Mouse (Mus musculus) MEL (cell line): ENCODE measurements at regions not wholly inside any gene's neighbourhood (a gene's known extent, or its start where the extent isn't known, plus 50 kb on each side); places are given as distances from the start of the nearest gene placed in this dataset.

Source experiments
- DNase-seq: peaks from one replicate; pipeline ENCODE4 v3.0.0; 2011; ENCODE audit warnings: low read depth, low spot score
- H3K27ac ChIP-seq: 2 replicates; pipeline ENCODE4 v1.5.1; 2012; ENCODE audit warnings: low read depth, mild to moderate bottlenecking, control low read depth, low read length, moderate library complexity; ENCODE audit not compliant: control insufficient read depth
- H3K27me3 ChIP-seq, 2 experiments: fragments of 150-350 bp in 1 of 2; sonication (generic) in 1 of 2; 2 replicates each; pipeline ENCODE4 v1.6.1; 2012; ENCODE audit warnings: low read length in 2 of 2, mild to moderate bottlenecking in 2 of 2, improper control_type of control experiment in 1 of 2, moderate library complexity in 1 of 2; ENCODE audit not compliant: insufficient read depth in 2 of 2, control insufficient read depth in 1 of 2
- H3K36me3 ChIP-seq, 2 experiments: 2 replicates each; pipeline ENCODE4 v1.6.1; 2012 to 2014; ENCODE audit warnings: low read length in 2 of 2, improper control_type of control experiment in 1 of 2, inconsistent platforms in 1 of 2, mild to moderate bottlenecking in 1 of 2; ENCODE audit not compliant: insufficient read depth in 2 of 2, control insufficient read depth in 1 of 2
- H3K4me1 ChIP-seq, 2 experiments: fragments of 150-350 bp in 1 of 2; sonication (generic) in 1 of 2; 2 replicates each; pipeline ENCODE4 v1.6.1; 2012; ENCODE audit warnings: low read length in 2 of 2, improper control_type of control experiment in 1 of 2, mild to moderate bottlenecking in 1 of 2; ENCODE audit not compliant: insufficient read depth in 2 of 2, control insufficient read depth in 1 of 2
- H3K4me3 ChIP-seq, 2 experiments: fragments of 150-350 bp in 1 of 2; sonication (generic) in 1 of 2; 2 replicates each; pipeline ENCODE4 v1.5.1; 2012; ENCODE audit warnings: low read depth in 2 of 2, low read length in 2 of 2, mild to moderate bottlenecking in 2 of 2, moderate library complexity in 2 of 2, control low read depth in 1 of 2, improper control_type of control experiment in 1 of 2; ENCODE audit not compliant: control insufficient read depth in 1 of 2, insufficient read depth in 1 of 2
- H3K79me2 ChIP-seq: 2 replicates; pipeline ENCODE4 v1.6.1; 2012; ENCODE audit warnings: mild to moderate bottlenecking, low read length, moderate library complexity; ENCODE audit not compliant: control insufficient read depth, poor library complexity, insufficient read depth
- H3K9ac ChIP-seq: 2 replicates; pipeline ENCODE4 v1.6.1; 2012; ENCODE audit warnings: low read depth, mild to moderate bottlenecking, control low read depth, low read length, moderate library complexity; ENCODE audit not compliant: control insufficient read depth, poor library complexity, severe bottlenecking
- H3K9me3 ChIP-seq: fragments of 150-350 bp; sonication (generic); replicated peaks from 2 replicates; pipeline ENCODE4 v1.6.1; 2012; ENCODE audit warnings: mild to moderate bottlenecking, low read length, improper control_type of control experiment, moderate library complexity; ENCODE audit not compliant: insufficient read depth
- CTCF ChIP-seq, 3 experiments: IDR thresholded peaks in 2 of 3; conservative IDR thresholded peaks in 1 of 3; 2 replicates each; pipeline ENCODE4 v1.5.1; 2011 to 2012; ENCODE audit warnings: low read length in 3 of 3, low read depth in 2 of 3, mild to moderate bottlenecking in 2 of 3, improper control_type of control experiment in 1 of 3, inconsistent platforms in 1 of 3, mixed read lengths in 1 of 3, moderate library complexity in 1 of 3; ENCODE audit not compliant: control insufficient read depth in 1 of 3, insufficient read depth in 1 of 3, poor library complexity in 1 of 3, severe bottlenecking in 1 of 3
- E2F4 ChIP-seq: IDR thresholded peaks from 2 replicates; pipeline ENCODE4 v1.6.1; 2011; ENCODE audit warnings: low read depth, low read length, improper control_type of control experiment, borderline replicate concordance
- GATA1 ChIP-seq: IDR thresholded peaks from 2 replicates; pipeline ENCODE4 v1.6.1; 2011; ENCODE audit warnings: low read depth, low read length, improper control_type of control experiment
- HCFC1 ChIP-seq: IDR thresholded peaks from 2 replicates; pipeline ENCODE4 v1.6.1; 2012; ENCODE audit warnings: low read depth, mild to moderate bottlenecking, inconsistent platforms, low read length, improper control_type of control experiment, moderate library complexity
- JUND ChIP-seq: IDR thresholded peaks from 2 replicates; pipeline ENCODE4 v1.6.1; 2011; ENCODE audit warnings: low read depth, mild to moderate bottlenecking, improper control_type of control experiment, low read length
- KAT2A ChIP-seq: conservative IDR thresholded peaks from 2 replicates; pipeline ENCODE4 v1.6.1; 2012; ENCODE audit warnings: low read depth, low read length, improper control_type of control experiment, inconsistent platforms
- MAFK ChIP-seq: IDR thresholded peaks from 2 replicates; pipeline ENCODE4 v1.6.1; 2011; ENCODE audit warnings: low read depth, mild to moderate bottlenecking, low read length, improper control_type of control experiment, borderline replicate concordance
- MAZ ChIP-seq: IDR thresholded peaks from 2 replicates; pipeline ENCODE4 v1.6.1; 2012; ENCODE audit warnings: low read depth, mild to moderate bottlenecking, inconsistent platforms, low read length, improper control_type of control experiment
- MXI1 ChIP-seq: IDR thresholded peaks from 2 replicates; pipeline ENCODE4 v1.6.1; 2011; ENCODE audit warnings: mild to moderate bottlenecking, low read depth, low read length, improper control_type of control experiment
- NELFE ChIP-seq: IDR thresholded peaks from 2 replicates; pipeline ENCODE4 v1.6.1; 2011; ENCODE audit warnings: low read depth, low read length, improper control_type of control experiment
- NRF1 ChIP-seq: IDR thresholded peaks from 2 replicates; pipeline ENCODE4 v1.6.1; 2014; ENCODE audit warnings: low read depth, mild to moderate bottlenecking, inconsistent platforms, low read length, improper control_type of control experiment, moderate library complexity; ENCODE audit not compliant: poor library complexity, insufficient read depth, severe bottlenecking
- POLR2AphosphoS5 ChIP-seq: IDR thresholded peaks from 2 replicates; pipeline ENCODE4 v1.6.1; 2012; ENCODE audit warnings: low read depth, borderline replicate concordance, mild to moderate bottlenecking, inconsistent platforms, low read length, moderate library complexity, mixed read lengths
- RAD21 ChIP-seq: IDR thresholded peaks from 2 replicates; pipeline ENCODE4 v1.6.1; 2011; ENCODE audit warnings: mild to moderate bottlenecking, low read depth, low read length, improper control_type of control experiment
- UBTF ChIP-seq: IDR thresholded peaks from 2 replicates; pipeline ENCODE4 v1.6.1; 2012; ENCODE audit warnings: low read depth, mild to moderate bottlenecking, inconsistent platforms, low read length, improper control_type of control experiment, moderate library complexity, borderline replicate concordance; ENCODE audit not compliant: insufficient read depth
- USF1 ChIP-seq: IDR thresholded peaks from 2 replicates; pipeline ENCODE4 v1.6.1; 2014; ENCODE audit warnings: low read depth, mild to moderate bottlenecking, inconsistent platforms, low read length, improper control_type of control experiment, moderate library complexity
- ZC3H11A ChIP-seq: IDR thresholded peaks from 2 replicates; pipeline ENCODE4 v1.6.1; 2012; ENCODE audit warnings: low read depth, mild to moderate bottlenecking, inconsistent platforms, low read length, improper control_type of control experiment
- ZKSCAN1 ChIP-seq: IDR thresholded peaks from 2 replicates; pipeline ENCODE4 v1.6.1; 2012; ENCODE audit warnings: low read depth, mild to moderate bottlenecking, inconsistent platforms, low read length, improper control_type of control experiment, moderate library complexity

DNA sequence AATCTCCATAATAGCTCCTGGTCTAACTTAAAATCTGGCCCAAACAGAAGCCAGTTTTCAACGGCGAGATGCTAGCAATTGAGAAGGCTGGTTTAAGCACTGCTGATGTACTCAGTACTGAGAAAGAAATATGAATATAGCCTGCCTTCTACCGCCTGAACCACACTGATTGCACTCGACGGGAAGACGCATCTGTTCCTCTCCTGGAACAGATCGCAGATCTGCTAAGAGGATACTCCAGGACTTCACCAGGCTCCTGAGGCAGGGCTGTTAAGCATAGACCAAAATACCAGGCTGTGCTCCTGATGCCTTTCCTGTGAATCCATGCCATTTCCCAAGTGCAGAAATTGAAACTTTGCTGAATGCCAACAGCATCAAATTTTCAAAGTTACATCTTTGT lies 92.6 kb upstream of the Zpld1 start:
- no peak overlapping the region for H3K9ac ChIP-seq
- H3K9me3 ChIP-seq = no peaks in the 10 kb centered on the region
- no peaks in the 10 kb centered on the region for H3K36me3 ChIP-seq
- H3K27ac ChIP-seq = no peak overlapping the region
- no peaks in the 10 kb centered on the region for H3K79me2 ChIP-seq
- no peaks in the 10 kb centered on the region for H3K4me1 ChIP-seq
- TF ChIP-seq MXI1 (no peak), MAFK (no peak), NRF1 (no peak), KAT2A (no peak), CTCF (IDR thresholded peaks at IDR 0.05 in 2 of 3, conservative IDR thresholded peaks at IDR 0.05 in 1 of 3; ENCODE audit: control insufficient read depth in 1 of 3, insufficient read depth in 1 of 3, low read depth in 2 of 3, low read length in 3 of 3, poor library complexity in 1 of 3, severe bottlenecking in 1 of 3) (no peak)
- DNase-seq = no peak
- no peaks in the 10 kb centered on the region; a peak in 1 of 4 replicates for H3K27me3 ChIP-seq
- H3K4me3 ChIP-seq = no peak overlapping the region

DNA sequence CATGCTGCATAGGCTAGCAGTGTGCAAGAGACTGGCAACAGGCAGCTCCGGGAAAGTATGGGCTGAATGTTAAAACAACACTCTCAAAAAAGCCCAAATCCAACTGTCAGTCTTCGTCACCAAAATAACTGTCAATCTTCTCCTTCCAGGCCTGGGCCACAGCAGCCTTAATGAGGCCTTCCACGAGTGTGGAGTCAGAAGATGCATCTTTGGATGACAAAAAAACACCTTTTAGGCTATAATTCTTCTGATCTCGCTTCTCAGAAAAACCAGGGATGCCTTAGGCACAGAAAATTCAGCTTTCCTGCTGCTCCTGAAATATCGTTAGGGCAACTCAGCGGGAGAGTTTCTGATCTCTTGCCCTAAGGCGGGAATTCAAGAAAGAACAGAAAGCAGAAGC lies 82.2 kb upstream of the Zpld1 start:
- Histone ChIP-seq H3K27ac (no peak overlapping the region), H3K36me3 (no peaks in the 10 kb centered on the region), H3K4me3 (no peak overlapping the region), H3K9me3 (no peaks in the 10 kb centered on the region), H3K9ac (no peak overlapping the region), H3K79me2 (no peaks in the 10 kb centered on the region), H3K4me1 (no peaks in the 10 kb centered on the region), H3K27me3 (no peaks in the 10 kb centered on the region)
- no peak for DNase-seq
- TF ChIP-seq GATA1 (no peak), HCFC1 (no peak), POLR2AphosphoS5 (no peak), USF1 (no peak), MAFK (no peak), JUND (no peak), RAD21 (no peak)

DNA sequence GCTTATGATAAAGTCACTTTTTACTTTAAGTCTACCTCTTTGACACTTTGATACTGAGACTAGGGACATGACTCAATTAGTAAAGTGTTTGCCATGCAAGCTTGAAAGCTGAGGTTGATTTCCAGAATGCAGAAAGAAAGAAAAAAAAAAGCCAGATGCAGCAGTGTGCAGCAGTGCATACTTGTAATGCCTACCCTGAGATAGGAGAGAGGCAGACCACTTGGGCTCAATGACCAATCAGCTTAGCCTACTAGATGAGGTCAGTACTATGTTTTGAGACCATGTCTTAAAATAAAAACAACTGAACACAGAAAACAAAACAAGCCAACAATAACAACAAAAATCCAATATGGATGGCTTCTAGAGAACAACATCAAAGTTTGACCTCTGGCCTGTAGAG lies 81.4 kb upstream of the Zpld1 start:
- no peaks in the 10 kb centered on the region for H3K36me3 ChIP-seq
- no peak overlapping the region for H3K9ac ChIP-seq
- no peak overlapping the region for H3K4me3 ChIP-seq
- no peaks in the 10 kb centered on the region for H3K27me3 ChIP-seq
- TF ChIP-seq MAZ = no peak
- TF ChIP-seq E2F4 = no peak
- no peak for TF ChIP-seq ZKSCAN1
- no peak for TF ChIP-seq HCFC1
- no peak for TF ChIP-seq ZC3H11A
- no peak for TF ChIP-seq GATA1
- no peak for TF ChIP-seq POLR2AphosphoS5
- no peak for TF ChIP-seq NELFE
- TF ChIP-seq CTCF (IDR thresholded peaks at IDR 0.05 in 2 of 3, conservative IDR thresholded peaks at IDR 0.05 in 1 of 3; ENCODE audit: control insufficient read depth in 1 of 3, insufficient read depth in 1 of 3, low read depth in 2 of 3, low read length in 3 of 3, poor library complexity in 1 of 3, severe bottlenecking in 1 of 3) = no peak
- TF ChIP-seq UBTF = no peak
- TF ChIP-seq, all 39 proteins: peak for 0
- H3K9me3 ChIP-seq = no peaks in the 10 kb centered on the region
- no peaks in the 10 kb centered on the region for H3K4me1 ChIP-seq
- DNase-seq = no peak
- no peaks in the 10 kb centered on the region for H3K79me2 ChIP-seq
- no peak overlapping the region for H3K27ac ChIP-seq
